Mouse (Mus musculus) liver, embryonic 14.5 days (tissue): Measurements from ENCODE around the gene Cd68. TPM values are rescaled to one million over a fixed set of nuclear protein-coding genes. Genes with fewer than 3 reads are reported as not detected.

Source experiments
- ATAC-seq: fragments of 200-750 bp; cut with Nextera tagmentation; 2 replicates; pipeline ENCODE4 v1.8.0; 2017; ENCODE audit warnings: moderate number of reproducible peaks, mild to moderate bottlenecking, moderate library complexity; ENCODE audit not compliant: insufficient read depth
- DNase-seq, 3 experiments: peaks; one replicate each; pipeline ENCODE4 v3.0.0-alpha.2; 2012 to 2013; ENCODE audit warnings: low read depth in 3 of 3, low spot score in 3 of 3
- H3K27ac ChIP-seq: fragments of 300-500 bp; sonication (generic); 2 replicates; pipeline ENCODE4 v1.5.1; 2014; ENCODE audit warnings: moderate library complexity, mild to moderate bottlenecking, control low read depth, inconsistent platforms
- H3K27me3 ChIP-seq: fragments of 300-500 bp; sonication (generic); 2 replicates; pipeline ENCODE4 v1.6.1; 2014; ENCODE audit warnings: mild to moderate bottlenecking, low read length, moderate library complexity; ENCODE audit not compliant: control insufficient read depth, insufficient read depth
- H3K36me3 ChIP-seq: fragments of 300-500 bp; sonication (generic); replicated peaks from 2 replicates; pipeline ENCODE4 v1.6.1; 2014; ENCODE audit warnings: low read depth; ENCODE audit not compliant: control insufficient read depth, insufficient read depth
- H3K4me1 ChIP-seq, 2 experiments: fragments of 200-500 bp in 1 of 2; fragments of 300-500 bp in 1 of 2; sonication (generic) in 1 of 2; replicated peaks; 2 replicates each; pipeline ENCODE4 v1.6.1; 2012 to 2014; ENCODE audit warnings: antibody characterized with exemption in 1 of 2, inconsistent platforms in 1 of 2, low read length in 1 of 2; ENCODE audit not compliant: control insufficient read depth in 2 of 2, insufficient read depth in 2 of 2
- H3K4me2 ChIP-seq: fragments of 300-500 bp; sonication (generic); 2 replicates; pipeline ENCODE4 v1.6.1; 2014; ENCODE audit warnings: low read depth, mild to moderate bottlenecking, control low read depth, moderate library complexity
- H3K4me3 ChIP-seq, 2 experiments: fragments of 200-500 bp in 1 of 2; fragments of 300-500 bp in 1 of 2; sonication (generic) in 1 of 2; 2 replicates each; pipeline ENCODE4 v1.5.1; 2012 to 2014; ENCODE audit warnings: low read depth in 2 of 2, low read length in 2 of 2, mild to moderate bottlenecking in 2 of 2, control low read depth in 1 of 2, inconsistent platforms in 1 of 2, moderate library complexity in 1 of 2; ENCODE audit not compliant: insufficient read depth in 1 of 2
- H3K9ac ChIP-seq: fragments of 300-500 bp; sonication (generic); replicated peaks from 2 replicates; pipeline ENCODE4 v1.6.1; 2014; ENCODE audit warnings: mild to moderate bottlenecking, control low read depth, moderate library complexity
- H3K9me3 ChIP-seq: fragments of 300-500 bp; sonication (generic); 2 replicates; pipeline ENCODE4 v1.6.1; 2016; ENCODE audit warnings: low read length, mixed read lengths; ENCODE audit not compliant: control insufficient read depth
- CTCF ChIP-seq: IDR thresholded peaks from 2 replicates; pipeline ENCODE4 v1.5.1; 2016; ENCODE audit warnings: antibody characterized with exemption, low read depth, control low read depth
- EP300 ChIP-seq: IDR thresholded peaks from 2 replicates; pipeline ENCODE4 v1.6.1; 2016; ENCODE audit warnings: antibody characterized with exemption, low read depth
- WGBS: fragments of 180-500 bp; shearing (Covaris S2); extraction: QIAGEN DNeasy Blood & Tissue Kit; methylation state at CpG from one replicate; pipeline ENCODE4 v1.1.7; 2014; ENCODE audit not compliant: insufficient replicate concordance; 5-methylcytosine and 5-hydroxymethylcytosine counted together
- polyA plus RNA-seq, 2 experiments: library from polyadenylated mRNA; depleted of rRNA in 1 of 2; stranded (reverse) in 1 of 2; unstranded in 1 of 2; fragments of >200 nt; fragmentation: Nextera tagmentation in 1 of 2; extraction: Ambion mirVana in 1 of 2; gene quantifications; 2 replicates each; pipeline versions ENCODE4 v1.2.1 to v1.2.3; 2012 to 2014

The Cd68 gene
- polyA plus RNA-seq, 2 experiments: 9.4 to 18.9 TPM

DNA sequence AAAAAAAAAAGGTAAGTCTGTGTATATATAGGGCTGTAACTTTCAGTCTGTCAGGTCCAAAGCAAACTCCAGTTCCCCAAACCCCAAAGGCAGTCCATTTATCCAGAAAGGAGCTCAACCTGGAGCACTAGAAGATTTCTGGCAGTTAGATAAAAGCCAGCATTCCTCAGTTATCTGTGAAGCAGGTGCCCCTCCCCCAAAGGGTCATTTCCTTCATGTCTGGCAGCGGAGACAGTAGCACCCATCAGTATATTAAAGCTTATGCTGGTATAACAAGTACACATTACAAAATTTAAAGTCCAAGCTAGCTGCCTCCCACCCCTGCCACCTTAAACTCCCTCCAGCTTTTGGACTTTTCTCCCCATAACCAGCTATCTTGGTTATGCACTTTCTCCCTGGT, 33.6 kb upstream of the Cd68 start:
- H3K9ac ChIP-seq: no peak overlapping the region
- DNase-seq (no peak), ATAC-seq (no peak)
- no peak overlapping the region for H3K4me2 ChIP-seq
- no peak overlapping the region for H3K4me3 ChIP-seq
- TF ChIP-seq EP300: no peak
- no peak for TF ChIP-seq CTCF
- WGBS: 25% methylated on average over 1 of the region's 1 CpGs
- no peaks in the 10 kb centered on the region for H3K27me3 ChIP-seq
- H3K4me1 ChIP-seq: peaks cover 0 to 8% of the 10 kb centered on the region in 2 experiments; a peak in 2 of 4 replicates
- no peaks in the 10 kb centered on the region for H3K9me3 ChIP-seq
- H3K27ac ChIP-seq: no peak overlapping the region
- no peaks in the 10 kb centered on the region for H3K36me3 ChIP-seq

DNA sequence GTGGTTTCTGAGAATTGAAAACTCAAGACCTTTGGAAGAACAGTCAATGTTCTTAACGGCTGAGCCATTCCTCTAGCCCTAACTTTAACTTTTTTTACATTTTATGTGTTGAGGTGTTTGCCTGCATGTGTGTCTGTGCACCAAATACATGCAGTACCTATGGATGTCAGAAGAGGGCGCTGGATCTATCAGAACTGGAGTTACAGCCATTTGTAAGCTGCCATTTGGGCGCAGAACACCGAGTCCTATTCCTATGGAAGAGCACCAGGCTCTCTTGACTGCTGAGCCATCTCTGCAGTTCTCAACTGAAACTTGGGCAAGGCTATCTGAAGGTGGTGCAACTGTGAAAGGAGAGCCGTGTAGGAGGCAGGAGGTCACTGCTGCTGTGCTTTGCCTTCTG, 32.6 kb upstream of the Cd68 start:
- Histone ChIP-seq H3K9ac (no peak overlapping the region), H3K9me3 (no peaks in the 10 kb centered on the region), H3K36me3 (no peaks in the 10 kb centered on the region), H3K4me1 (peaks cover 0 to 8% of the 10 kb centered on the region in 2 experiments; a peak in 2 of 4 replicates), H3K27ac (no peak overlapping the region), H3K4me2 (no peak overlapping the region), H3K27me3 (no peaks in the 10 kb centered on the region), H3K4me3 (no peak overlapping the region)
- TF ChIP-seq EP300 (no peak; the same call in 1 of the 2 replicates), CTCF (peak; percentile 51)
- DNase-seq (no peak), ATAC-seq (no peak)
- 65% methylated on average over 5 of the region's 5 CpGs for WGBS

DNA sequence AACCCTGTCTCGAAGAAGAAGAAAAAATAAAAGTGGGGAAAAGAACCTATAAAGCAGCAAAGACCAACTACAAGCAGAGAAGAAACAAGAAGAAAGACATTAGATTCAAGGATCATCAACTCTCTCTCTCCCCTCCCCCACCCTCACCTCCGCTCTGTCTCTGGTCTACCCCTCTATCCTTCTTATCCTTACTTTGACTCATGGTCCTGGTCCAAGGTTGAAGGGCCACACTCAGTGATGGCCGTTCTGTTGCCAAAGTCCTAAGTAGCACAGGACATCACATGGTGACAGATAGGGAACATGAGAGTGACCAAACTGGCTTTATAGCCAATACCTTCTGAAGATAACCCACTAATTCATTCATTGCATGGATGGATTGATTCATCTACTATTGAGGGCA, 31.4 kb upstream of the Cd68 start:
- no peak for TF ChIP-seq CTCF
- TF ChIP-seq EP300: no peak

DNA sequence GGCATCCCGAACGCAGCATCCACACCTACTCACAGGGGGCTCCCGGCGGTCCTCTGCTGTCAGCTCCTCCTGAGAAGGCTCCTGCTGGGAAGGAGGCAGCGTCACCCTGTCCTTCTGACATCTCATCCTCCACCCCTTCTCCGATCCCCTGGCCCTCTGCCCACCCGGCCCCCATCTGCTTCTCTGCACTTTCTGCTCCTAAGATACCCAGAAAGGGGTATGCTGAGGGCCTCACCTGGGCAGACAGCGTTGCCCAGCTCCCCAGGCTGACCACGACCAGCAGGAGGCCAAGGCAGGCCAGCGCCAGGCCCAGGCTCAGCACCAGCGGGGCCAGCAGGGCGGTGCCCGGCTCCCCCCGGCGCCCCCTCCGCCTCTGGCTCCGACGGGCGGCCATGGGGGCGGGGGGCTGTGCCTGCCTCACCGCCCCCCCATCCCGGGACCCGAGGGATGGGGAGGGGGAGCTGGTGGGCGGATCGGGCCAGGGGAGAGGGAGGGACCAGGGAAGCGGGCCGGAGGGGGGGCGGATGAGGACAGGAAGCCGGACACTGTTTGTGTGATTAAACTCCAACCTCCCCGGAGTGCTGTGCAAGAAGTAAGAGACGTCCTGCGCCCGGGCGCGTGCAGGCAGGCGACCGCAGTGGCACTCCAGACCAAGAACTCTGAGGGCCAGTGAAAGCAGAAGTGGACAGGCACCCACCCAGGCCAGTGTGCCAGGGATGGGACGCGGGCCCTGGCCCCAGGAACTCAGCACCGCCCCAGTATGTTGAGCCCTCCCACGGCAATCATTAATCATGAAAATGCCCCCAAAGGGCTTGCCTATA, 29.6 kb upstream of the Cd68 start, which contains the start of the genes Tnfsf12 and Tnfsfm13:
Tnfsf12 (minus strand) TSS at position 489 of the 821 bp plus-strand sequence.
Tnfsfm13 (minus strand) TSS at position 738 of the 821 bp plus-strand sequence.
- H3K9ac ChIP-seq: peak within 1 kb of the TSS; percentile 40
- H3K4me1 ChIP-seq: peaks cover 0 to 14% of the 10 kb centered on the region in 2 experiments; a peak in 2 of 4 replicates
- no peak within 1 kb of the TSS for H3K27ac ChIP-seq
- peak within 1 kb of the TSS; percentile 60 for H3K4me2 ChIP-seq
- TF ChIP-seq CTCF: no peak
- H3K27me3 ChIP-seq: no peaks in the 10 kb centered on the region
- WGBS: 7% methylated on average over 41 of the region's 41 CpGs
- no peaks in the 10 kb centered on the region for H3K36me3 ChIP-seq
- no peaks in the 10 kb centered on the region for H3K9me3 ChIP-seq
- H3K4me3 ChIP-seq: peak within 1 kb of the TSS; percentile 22 to 52
- ATAC-seq: peak; percentile 40; the same call in 1 of the 2 replicates
- DNase-seq: no peak

More for the DNA sequence above, 31.4 kb upstream of the Cd68 start:
- Histone ChIP-seq H3K9ac (no peak overlapping the region), H3K4me1 (peaks cover 0 to 11% of the 10 kb centered on the region in 2 experiments; a peak in 2 of 4 replicates), H3K9me3 (no peaks in the 10 kb centered on the region), H3K36me3 (no peaks in the 10 kb centered on the region), H3K27ac (no peak overlapping the region), H3K4me3 (no peak overlapping the region), H3K27me3 (no peaks in the 10 kb centered on the region), H3K4me2 (no peak overlapping the region)
- no peak for ATAC-seq
- 65% methylated on average over 3 of the region's 3 CpGs for WGBS
- no peak for DNase-seq

GRCm38 (mm10) chr11:69695046-69695360, 29.1 kb upstream of the Cd68 start:
- DNase-seq (no peak), ATAC-seq (no peak)
- Histone ChIP-seq H3K9ac (no peak overlapping the region), H3K4me2 (peak overlapping the region; percentile 60), H3K36me3 (no peaks in the 10 kb centered on the region), H3K27ac (no peak overlapping the region), H3K9me3 (no peaks in the 10 kb centered on the region), H3K4me3 (peak overlapping the region; percentile 22 to 52), H3K27me3 (no peaks in the 10 kb centered on the region), H3K4me1 (peaks cover 0 to 14% of the 10 kb centered on the region in 2 experiments; a peak in 2 of 4 replicates)
- WGBS: 47% methylated on average over 6 of the region's 6 CpGs
- no peak for TF ChIP-seq CTCF
- TF ChIP-seq EP300: no peak
